ENCODE assay signal across 13 mouse cellular contexts in the genomic region with DNA sequence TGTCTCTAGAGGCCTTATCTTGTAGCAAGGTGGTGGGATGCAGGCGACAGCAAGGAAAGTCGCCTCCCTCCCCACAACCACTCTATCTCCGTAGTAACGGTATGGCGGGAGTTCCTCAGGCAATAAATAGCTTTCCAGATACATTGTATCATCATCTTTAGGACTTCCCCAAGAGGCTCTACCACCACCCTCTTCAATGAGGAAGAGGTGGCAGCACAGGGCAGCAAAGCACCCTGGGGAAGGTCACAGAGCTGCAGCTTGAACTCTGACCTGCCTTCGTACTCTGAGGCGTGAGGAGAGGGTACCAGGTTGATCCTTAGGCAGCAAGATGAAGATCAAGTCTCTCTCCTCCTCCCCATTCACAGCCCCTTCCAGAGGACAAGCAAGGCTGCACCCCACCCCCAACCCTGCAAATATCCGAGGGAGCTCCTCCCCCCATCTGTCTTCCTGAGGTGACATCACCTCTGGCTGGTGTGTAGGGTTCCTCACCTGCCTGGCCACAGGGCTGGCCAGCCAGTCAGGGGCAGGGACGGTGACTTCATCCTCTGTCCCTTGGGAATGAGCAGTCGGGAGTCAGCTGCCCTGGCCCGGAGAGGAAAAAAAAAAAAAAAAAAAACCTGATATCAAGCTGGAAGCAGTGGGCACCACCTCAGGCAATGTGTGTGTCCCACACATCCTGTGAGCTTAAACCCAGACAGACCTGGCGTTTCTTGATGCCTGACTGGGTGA. TPM values are rescaled to one million over a fixed set of nuclear protein-coding genes. Genes with fewer than 3 reads are reported as not detected.
DNase-seq lines count a peak whose midpoint lies in the region; ATAC-seq lines count a peak whose summit lies in the region.
"Had no signal": no experiment of that assay in that cellular context is flagged by ENCODE, and none has a peak within 500 bp of the region (broad histone marks: within the 10 kb centered on the region; RNA-seq: fewer than 3 reads in every experiment).

No protein-coding gene starts in this region.

- intact Hi-C loops in heart, postnatal 25 days (cut with DNase I): no loop called here

- H3K9ac ChIP-seq in embryonic facial prominence, embryonic 12.5 days: no peak overlapping the region
- H3K9ac ChIP-seq: liver, embryonic 14.5 days had no signal

- H3K4me1 ChIP-seq in heart, embryonic 10.5 days: peaks cover 73% of the 10 kb centered on the region
- H3K4me1 ChIP-seq in embryonic facial prominence, embryonic 12.5 days: peaks cover 46% of the 10 kb centered on the region
- H3K4me1 ChIP-seq in limb, embryonic 10.5 days: peaks cover 55% of the 10 kb centered on the region

- H3K4me2 ChIP-seq in embryonic facial prominence, embryonic 12.5 days (replicated peaks): no peak overlapping the region

- H3K36me3 ChIP-seq in heart, embryonic 10.5 days: peaks cover 5% of the 10 kb centered on the region; the same call in 1 of the 2 replicates
- H3K36me3 ChIP-seq in embryonic facial prominence, embryonic 12.5 days: no peaks in the 10 kb centered on the region
- no peaks in the 10 kb centered on the region for H3K36me3 ChIP-seq in limb, embryonic 10.5 days

- WGBS in heart, embryonic 10.5 days: 13% methylated on average over 12 of the region's 12 CpGs
- WGBS in embryonic facial prominence, embryonic 12.5 days: 36% methylated on average over 12 of the region's 12 CpGs
- 23% methylated on average over 12 of the region's 12 CpGs for WGBS in limb, embryonic 10.5 days

- peak overlapping the region; percentile 79 for H3K27ac ChIP-seq in heart, embryonic 10.5 days
- H3K27ac ChIP-seq in embryonic facial prominence, embryonic 12.5 days: 0 out of 2 replicates have a peak overlapping the region, but pooled peaks have one; percentile 72
- peak overlapping the region; percentile 84 for H3K27ac ChIP-seq in limb, embryonic 10.5 days
- H3K27ac ChIP-seq: liver, embryonic 14.5 days had no signal

- H3K27me3 ChIP-seq in heart, embryonic 10.5 days (ENCODE audit: insufficient read depth, poor library complexity, severe bottlenecking): no peaks in the 10 kb centered on the region
- no peaks in the 10 kb centered on the region for H3K27me3 ChIP-seq in embryonic facial prominence, embryonic 12.5 days
- peaks cover 18% of the 10 kb centered on the region; the same call in 1 of the 2 replicates for H3K27me3 ChIP-seq in limb, embryonic 10.5 days (ENCODE audit: low read depth, poor library complexity, severe bottlenecking)

- H3K4me3 ChIP-seq in heart, embryonic 10.5 days: 0 out of 2 replicates have a peak overlapping the region, but pooled peaks have one; percentile 5
- no peak overlapping the region for H3K4me3 ChIP-seq in embryonic facial prominence, embryonic 12.5 days
- H3K4me3 ChIP-seq in limb, embryonic 10.5 days: no peak overlapping the region

- no peak for ATAC-seq in embryonic facial prominence, embryonic 12.5 days (ENCODE audit: insufficient number of reproducible peaks, insufficient read depth, low FRiP score, low TSS enrichment)
- ATAC-seq: CD4-positive, CD25-positive, alpha-beta regulatory T cell, adult 4 months had no signal

- no peaks in the 10 kb centered on the region for H3K9me3 ChIP-seq in heart, embryonic 10.5 days
- no peaks in the 10 kb centered on the region for H3K9me3 ChIP-seq in embryonic facial prominence, embryonic 12.5 days
- no peaks in the 10 kb centered on the region for H3K9me3 ChIP-seq in limb, embryonic 10.5 days (replicated peaks)

- no peak for DNase-seq in heart, embryonic 10.5 days (ENCODE audit: low spot score)
- no peak for DNase-seq in heart, postnatal 25 days (ENCODE audit: low spot score)
- peak; percentile 55 for DNase-seq in 3134 (ENCODE audit: extremely low read depth, insufficient read length, low spot score)
- no peak for DNase-seq in limb, embryonic 10.5 days (ENCODE audit: low spot score)
- DNase-seq in frontal cortex, postnatal 36 days (ENCODE audit: low spot score in 2 of 2): no peak
- no peak for DNase-seq in left cerebral cortex, adult 11 months (ENCODE audit: low spot score)
- no peak for DNase-seq in layer of hippocampus, postnatal 10 days (ENCODE audit: low spot score in 2 of 2)
- DNase-seq: kidney, postnatal 10 days had no signal

RNA-seq across cellular contexts. Expression of a gene that starts 41.1 kb away (rescaled TPM):
- polyA plus RNA-seq in heart, embryonic 10.5 days (2016; fragmentation: Nextera tagmentation; extraction: Ambion mirVana): 0.71 and 0.87 TPM in 2 replicates
- 1 to 10 TPM; 1.3 to 2.0 TPM for total RNA-seq in heart, postnatal 25 days (2021)
- 34.0 and 84.1 TPM in 2 replicates for polyA plus RNA-seq in embryonic facial prominence, embryonic 12.5 days (2016; fragmentation: Nextera tagmentation; extraction: Ambion mirVana)
- 0.33 and 0.59 TPM in 2 replicates for polyA plus RNA-seq in limb, embryonic 10.5 days (2016; fragmentation: Nextera tagmentation; extraction: Ambion mirVana)
- total RNA-seq in layer of hippocampus, postnatal 10 days (2021): 1 to 10 TPM; 2.2 to 2.9 TPM
- polyA plus RNA-seq: CD4-positive, CD25-positive, alpha-beta regulatory T cell, adult 4 months had no signal

RNA-seq across cellular contexts. Expression of a gene that starts 52.6 kb away (rescaled TPM):
- polyA plus RNA-seq in heart, embryonic 10.5 days (2016; fragmentation: Nextera tagmentation; extraction: Ambion mirVana): not detected in 2 replicates
- not detected for total RNA-seq in heart, postnatal 25 days (2021)
- polyA plus RNA-seq in embryonic facial prominence, embryonic 12.5 days (2016; fragmentation: Nextera tagmentation; extraction: Ambion mirVana): not detected in 2 replicates
- not detected in 2 replicates for polyA plus RNA-seq in limb, embryonic 10.5 days (2016; fragmentation: Nextera tagmentation; extraction: Ambion mirVana)
- not detected for total RNA-seq in layer of hippocampus, postnatal 10 days (2021)
- polyA plus RNA-seq: CD4-positive, CD25-positive, alpha-beta regulatory T cell, adult 4 months; embryonic facial prominence, embryonic 14.5 days; gonadal fat pad, adult 2 months; liver, embryonic 14.5 days had no signal

Comparison
In these comparisons a context has a peak if more than half of its experiments do, and no peak if none do; other contexts are left out.
1. RNA of a gene that starts 41.1 kb away (polyA plus RNA-seq): 34.0 to 84.1 TPM in embryonic facial prominence, embryonic 12.5 days; 0.71 to 0.87 TPM in heart, embryonic 10.5 days and 0.33 to 0.59 TPM in limb, embryonic 10.5 days; every median in the first group is over 10 times any median in the second.
2. Peak in every context shown above with its lines, with median percentiles within 50 percentile points of each other: H3K27ac ChIP-seq.